Mouse (Mus musculus) layer of hippocampus, adult 8-10 months (tissue): Measurements from ENCODE around the gene Agbl1. TPM values are rescaled to one million over a fixed set of nuclear protein-coding genes. Genes with fewer than 3 reads are reported as not detected.
"Not testable (repeated sequence)": the region's sequence is repeated elsewhere in the genome, so short reads cannot be mapped to it uniquely, and the experiment has no call there.

Experiments used
- DNase-seq, 2 experiments: peaks; one replicate each; pipeline ENCODE4 v3.0.0; 2022; ENCODE audit warnings: low spot score in 2 of 2
- total RNA-seq, 4 experiments: library from RNA; stranded (reverse); gene quantifications; 2 replicates each; pipeline ENCODE4 v1.2.4; 2022

Agbl1 gene
- total RNA-seq, 4 experiments from 2014 or later = 0.25 to 0.52 (median 0.42) TPM

DNA sequence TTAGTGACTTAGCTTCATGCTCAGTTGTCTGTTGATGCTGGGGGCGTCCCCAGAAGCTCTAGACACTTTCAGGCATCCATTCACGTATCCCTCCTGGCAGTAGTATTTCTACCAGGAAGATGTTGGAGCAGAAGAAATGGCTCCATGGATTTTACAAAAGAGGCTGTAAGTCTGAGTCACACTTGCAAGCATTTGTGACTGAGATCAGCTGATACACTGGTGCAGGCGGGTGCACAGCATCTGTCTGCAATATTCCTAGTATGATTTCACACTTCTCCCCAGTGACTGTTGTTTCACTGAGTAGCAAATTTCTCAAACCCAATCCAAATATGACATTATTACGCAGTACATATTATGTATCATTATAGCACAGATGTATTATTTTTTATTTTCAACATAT is 332.8 kb downstream of the Agbl1 start:
- peak; percentile 7 to 28 for DNase-seq

- no peak for DNase-seq
Measured at GRCm38 (mm10) chr7:76594566-76595079, 364.9 kb downstream of the Agbl1 start.

DNA sequence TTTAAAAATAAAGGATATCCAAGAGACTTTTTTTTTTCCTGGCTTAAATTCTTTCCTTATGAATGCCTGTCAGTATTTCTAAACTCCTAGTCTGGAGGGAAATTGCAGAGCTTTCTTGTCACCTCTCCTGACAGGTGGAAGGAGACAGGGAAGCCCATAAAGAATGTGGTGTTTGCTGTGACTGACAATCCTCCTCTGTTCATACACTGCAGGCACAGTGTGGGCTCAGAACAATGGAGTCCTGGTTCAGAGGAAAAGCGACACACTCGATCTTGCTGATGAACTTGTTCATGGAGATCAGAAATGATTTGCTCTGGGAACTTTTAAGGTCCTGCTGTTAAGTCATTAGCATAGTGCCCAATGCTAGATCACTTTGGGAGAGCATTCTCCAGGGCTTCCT is 368.1 kb downstream of the Agbl1 start:
- no peak for DNase-seq

DNA sequence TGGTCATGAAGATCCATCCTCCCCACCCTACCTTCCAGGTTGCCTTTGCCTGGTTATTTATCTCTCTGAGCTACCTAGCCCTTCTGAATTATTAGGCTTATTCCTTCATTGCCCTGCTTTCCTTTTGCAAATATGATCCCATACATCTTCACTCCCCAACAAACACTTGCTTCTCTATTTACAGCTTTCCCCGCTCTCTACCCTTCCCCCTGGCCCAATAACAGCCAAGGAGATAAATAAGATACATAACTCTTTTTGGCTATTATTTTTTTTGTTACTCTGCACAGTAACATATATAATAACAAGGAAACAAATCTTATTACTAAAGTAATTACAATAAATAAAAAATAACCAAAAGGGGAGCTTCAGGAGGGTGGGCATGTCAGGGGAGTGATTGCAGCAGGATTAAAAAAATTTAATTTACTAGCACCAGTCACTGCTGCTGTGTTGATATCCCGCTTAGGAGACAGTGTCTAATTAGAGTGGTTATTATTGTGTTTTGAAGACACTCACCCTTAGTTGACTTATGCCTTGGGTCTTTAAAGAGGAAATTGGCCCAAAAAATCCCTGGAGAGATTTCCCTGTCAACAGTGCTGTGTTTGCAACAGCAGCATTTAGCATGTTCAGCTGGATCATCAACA is 370.5 kb downstream of the Agbl1 start:
- DNase-seq = no peak

DNA sequence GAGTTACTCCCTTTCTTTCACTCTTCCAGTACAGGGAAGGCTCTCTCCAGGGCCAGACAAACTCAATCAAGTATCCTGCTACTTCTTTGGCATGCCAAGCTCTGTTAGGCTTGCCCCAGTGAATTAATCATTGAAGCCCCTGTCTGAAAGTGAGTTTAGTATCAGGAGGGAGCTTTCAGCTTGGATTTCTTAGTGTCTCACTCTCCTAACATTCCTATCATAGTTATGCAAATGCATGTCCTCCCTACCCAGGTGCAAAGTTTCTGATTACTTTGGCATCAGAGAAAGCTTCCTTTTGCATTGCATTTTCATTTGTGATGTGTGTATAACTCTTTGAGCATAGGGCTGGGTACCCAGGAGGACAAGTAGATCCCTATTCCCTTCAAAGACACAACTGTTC is 399.8 kb downstream of the Agbl1 start:
- DNase-seq = no peak

- no peak for DNase-seq
Measured at GRCm38 (mm10) chr7:76650984-76651383, 421.3 kb downstream of the Agbl1 start.

- DNase-seq = no peak
Measured at GRCm38 (mm10) chr7:76661072-76661471, 431.4 kb downstream of the Agbl1 start.

- DNase-seq = no peak
Measured at GRCm38 (mm10) chr7:76674856-76675255, 445.2 kb downstream of the Agbl1 start.

GRCm38 (mm10) chr7:76701224-76701623 is 471.5 kb downstream of the Agbl1 start:
- peak; percentile 31 to 38 for DNase-seq

DNA sequence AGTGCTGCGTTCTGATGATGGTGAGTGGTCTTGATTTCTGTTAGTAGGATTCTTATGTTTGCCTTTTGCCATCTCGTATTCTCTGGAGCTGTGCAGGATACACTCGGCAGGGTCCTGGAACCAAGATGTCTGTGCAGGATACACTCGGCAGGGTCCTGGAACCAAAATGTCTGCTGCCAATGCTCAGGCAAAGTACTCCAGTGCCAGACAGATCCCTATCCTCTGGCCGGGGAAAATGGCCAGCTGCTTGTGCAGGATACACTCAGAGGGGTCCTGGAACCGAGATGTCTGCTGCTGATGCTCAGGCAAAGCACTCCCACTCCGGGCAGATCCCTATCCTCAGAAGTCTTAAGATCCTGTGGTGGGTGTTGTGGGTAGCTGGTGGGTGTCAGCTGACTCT is 502.5 kb downstream of the Agbl1 start:
- not testable (repeated sequence) for DNase-seq

DNA sequence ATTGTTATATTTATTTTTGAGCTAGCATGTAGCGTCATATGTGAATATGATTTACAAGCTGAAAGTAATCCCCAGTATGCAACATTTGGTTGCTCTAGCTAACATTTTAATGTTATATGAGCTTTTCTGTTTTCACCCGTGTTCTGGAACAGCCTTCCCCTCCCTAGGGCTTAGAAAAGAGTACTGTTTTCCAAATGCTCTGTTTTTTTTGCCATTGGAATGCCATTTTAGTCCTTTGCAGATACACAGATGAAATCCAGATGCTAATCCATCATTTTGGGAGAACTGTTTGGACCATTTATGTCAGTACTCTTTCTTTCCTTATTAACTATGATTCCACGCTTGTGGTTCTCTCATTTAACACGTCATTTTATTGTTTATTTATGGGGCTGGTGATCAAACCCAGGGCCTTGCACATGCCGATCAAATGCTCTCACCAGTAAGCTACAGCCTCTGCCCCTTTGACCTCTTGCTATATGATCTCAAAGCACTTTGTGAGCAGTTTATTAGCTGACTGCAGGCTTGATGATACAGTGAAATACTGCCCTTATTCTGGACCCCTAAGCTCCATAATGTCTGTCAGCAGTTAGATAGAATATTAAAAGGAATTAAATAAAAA is 547.7 kb downstream of the Agbl1 start:
- DNase-seq = no peak

GRCm38 (mm10) chr7:76780446-76780845 is 550.8 kb downstream of the Agbl1 start:
- no peak for DNase-seq

- DNase-seq = peak; percentile 4 to 6
Measured at GRCm38 (mm10) chr7:76788561-76789306, 559.0 kb downstream of the Agbl1 start.

DNA sequence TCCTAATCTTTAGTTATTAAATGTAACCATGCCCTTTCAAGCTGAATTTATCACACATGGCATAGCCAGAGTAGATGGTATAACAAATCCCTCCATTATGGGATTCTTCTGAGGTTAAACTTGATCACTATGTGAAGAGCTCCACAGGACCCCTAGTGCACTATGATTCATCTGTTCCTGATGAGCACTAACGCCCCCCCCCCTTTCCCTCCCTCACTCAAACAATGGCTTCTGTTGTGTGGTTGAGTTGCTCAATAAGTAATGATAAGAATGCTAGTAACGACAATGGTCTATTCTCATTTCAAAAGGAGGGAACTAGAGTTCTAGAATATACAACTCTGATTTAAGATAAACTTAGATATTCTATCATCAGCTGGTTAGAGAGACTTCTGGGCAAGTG is 560.4 kb downstream of the Agbl1 start:
- no peak for DNase-seq

DNA sequence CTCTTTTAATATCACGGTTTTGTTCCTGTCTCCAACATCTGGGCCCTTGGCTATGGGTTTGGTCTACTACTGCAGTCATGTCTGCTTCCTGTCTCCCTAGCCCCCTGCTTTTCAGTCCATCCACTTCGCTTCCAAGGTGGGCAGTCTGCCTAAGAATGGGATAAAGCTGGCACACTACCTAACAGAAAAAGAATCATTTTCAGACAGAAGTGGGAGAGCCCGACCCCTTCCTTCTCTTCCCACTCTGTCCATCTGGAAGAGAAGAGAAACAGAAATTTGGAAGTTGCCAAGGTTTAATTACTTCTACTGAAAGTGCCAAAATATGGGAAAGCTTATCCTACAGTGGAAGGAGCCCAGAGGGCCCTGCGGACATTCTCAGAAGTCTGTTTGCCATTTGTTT is 561.6 kb downstream of the Agbl1 start:
- no peak for DNase-seq

DNA sequence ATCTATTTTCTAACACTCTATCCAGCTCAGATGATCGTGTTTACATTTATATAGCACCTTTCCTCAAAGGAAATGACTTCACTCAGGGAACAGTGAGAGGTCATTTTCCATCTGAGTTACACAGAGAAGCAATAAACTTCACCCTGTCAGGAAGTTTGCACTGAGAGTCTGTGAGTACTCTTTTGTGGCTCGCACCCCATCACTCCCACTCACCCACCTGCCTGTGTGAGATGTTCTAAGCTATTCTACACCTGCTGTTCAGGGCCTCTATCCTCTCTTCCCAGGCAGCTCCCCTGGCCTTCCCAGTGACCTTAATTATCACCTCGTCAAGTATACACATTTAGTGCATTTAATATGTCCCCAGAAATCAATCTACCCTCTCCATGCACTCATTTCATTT is 580.3 kb downstream of the Agbl1 start:
- DNase-seq = no peak

- no peak for DNase-seq
Measured at GRCm38 (mm10) chr7:76820571-76820970, 590.9 kb downstream of the Agbl1 start.

- DNase-seq = no peak
Measured at GRCm38 (mm10) chr7:76842146-76842545, 612.5 kb downstream of the Agbl1 start.

DNA sequence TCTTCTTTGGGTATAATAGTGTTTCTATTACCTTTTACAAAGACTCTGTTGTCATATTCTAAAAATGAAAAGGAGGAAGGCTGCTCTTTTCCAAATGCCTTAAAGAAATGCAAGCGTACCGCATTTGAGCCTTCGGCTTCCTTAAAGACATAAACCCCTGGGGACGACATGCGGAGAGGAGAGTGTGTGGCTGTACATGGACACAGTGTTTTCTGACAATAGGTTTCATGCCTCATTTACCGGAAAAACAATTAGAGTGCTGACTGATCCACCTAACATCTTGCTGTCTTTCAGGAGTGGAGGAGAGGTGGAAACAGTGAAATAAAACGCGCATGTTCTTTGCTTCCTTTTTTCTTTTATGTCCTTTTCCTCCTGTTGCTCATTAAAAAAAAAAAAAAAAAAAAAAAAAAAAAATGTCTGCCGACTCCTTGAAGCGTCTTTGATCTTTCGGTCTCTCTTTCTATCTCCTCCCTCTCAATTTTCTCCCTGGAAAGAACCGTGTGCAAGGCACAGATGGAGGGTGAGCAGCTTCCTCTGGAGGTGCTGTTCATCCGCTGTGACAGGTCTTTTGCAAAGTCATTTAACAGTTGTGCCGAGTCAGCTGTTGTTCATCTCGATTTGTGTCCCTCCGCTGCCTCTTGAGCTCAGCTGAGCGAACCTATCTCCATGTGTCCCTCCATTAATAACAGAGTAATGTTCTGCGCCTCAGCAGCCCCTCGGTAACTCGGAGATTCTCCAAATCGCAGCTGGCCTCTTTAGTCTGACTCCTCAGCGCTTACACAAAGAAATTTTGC is 659.9 kb downstream of the Agbl1 start:
- peak; percentile 7 to 9 for DNase-seq

DNA sequence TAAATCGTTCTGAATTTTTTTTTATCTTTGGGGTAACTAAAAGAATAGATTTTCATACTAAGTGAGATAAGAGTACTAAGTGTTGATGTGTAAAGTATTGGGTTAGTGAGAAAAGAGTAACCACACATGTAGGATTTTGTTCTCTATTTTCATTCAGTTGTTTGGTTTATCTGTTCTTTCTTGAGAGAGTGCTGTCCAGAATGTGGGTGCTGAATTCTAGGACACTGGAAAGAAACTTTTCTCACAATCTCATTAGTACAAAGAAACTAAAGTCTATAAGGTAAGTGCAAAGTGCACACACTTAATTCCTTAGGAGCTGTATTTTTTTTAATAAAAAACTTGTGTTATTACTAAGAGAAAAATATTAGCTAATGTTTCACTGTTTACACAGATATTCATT is 674.4 kb downstream of the Agbl1 start:
- no peak for DNase-seq

- no peak for DNase-seq
Measured at GRCm38 (mm10) chr7:76911672-76912071, 682.0 kb downstream of the Agbl1 start.

- DNase-seq = no peak
Measured at GRCm38 (mm10) chr7:76918871-76919270, 689.2 kb downstream of the Agbl1 start.
